Comparison of ENCODE assay signal across 8 mouse cellular contexts in genomic region chr8:90956390-90956789, GRCm38 (mm10).
DNase-seq lines count a peak whose midpoint lies in the region; ATAC-seq lines count a peak whose summit lies in the region.

No protein-coding gene starts in this region.

- ATAC-seq in heart, embryonic 13.5 days (ENCODE audit: extremely low read depth, insufficient number of reproducible peaks, low FRiP score, low TSS enrichment): no peak
- ATAC-seq in hindbrain, embryonic 12.5 days (ENCODE audit: low FRiP score): no peak
- no peak for ATAC-seq in midbrain, embryonic 12.5 days (ENCODE audit: low FRiP score, low read depth)

- H3K9ac ChIP-seq in heart, embryonic 13.5 days: peak overlapping the region; percentile 70
- H3K9ac ChIP-seq in hindbrain, embryonic 12.5 days: peak overlapping the region; percentile 58
- peak overlapping the region; percentile 41 for H3K9ac ChIP-seq in midbrain, embryonic 12.5 days (replicated peaks)

- peaks cover 27% of the 10 kb centered on the region for H3K4me1 ChIP-seq in heart, embryonic 13.5 days
- peaks cover 4% of the 10 kb centered on the region; the same call in 1 of the 2 replicates for H3K4me1 ChIP-seq in brown adipose tissue, adult 24 weeks (ENCODE audit: control insufficient read depth, insufficient read depth, insufficient read length, low read length)
- H3K4me1 ChIP-seq in hindbrain, embryonic 12.5 days: peaks cover 25% of the 10 kb centered on the region
- peaks cover 34% of the 10 kb centered on the region for H3K4me1 ChIP-seq in midbrain, embryonic 12.5 days

- DNase-seq in heart, postnatal 4 days: no peak
- DNase-seq in gastrocnemius, adult 8-10 months (ENCODE audit: low spot score in 2 of 2): no peak
- no peak for DNase-seq in cerebellum, adult 18-20 months
- DNase-seq in frontal cortex, postnatal 10 days (ENCODE audit: low spot score in 2 of 2): no peak

- H3K9me3 ChIP-seq in heart, embryonic 13.5 days: no peaks in the 10 kb centered on the region
- H3K9me3 ChIP-seq in hindbrain, embryonic 12.5 days (replicated peaks): no peaks in the 10 kb centered on the region
- no peaks in the 10 kb centered on the region for H3K9me3 ChIP-seq in midbrain, embryonic 12.5 days

- peak overlapping the region; percentile 40 for H3K4me3 ChIP-seq in heart, embryonic 13.5 days
- H3K4me3 ChIP-seq in brown adipose tissue, adult 24 weeks (ENCODE audit: insufficient read depth, low read depth, low read length): no peak overlapping the region
- H3K4me3 ChIP-seq in hindbrain, embryonic 12.5 days: peak overlapping the region; percentile 40
- peak overlapping the region; percentile 42 for H3K4me3 ChIP-seq in midbrain, embryonic 12.5 days

- peak overlapping the region; percentile 70 for H3K4me2 ChIP-seq in heart, embryonic 13.5 days
- peak overlapping the region; percentile 65 for H3K4me2 ChIP-seq in hindbrain, embryonic 12.5 days (replicated peaks)
- H3K4me2 ChIP-seq in midbrain, embryonic 12.5 days (replicated peaks): peak overlapping the region; percentile 59

- H3K27ac ChIP-seq in heart, embryonic 13.5 days (replicated peaks): no peak overlapping the region
- 0 out of 2 replicates have a peak overlapping the region, but pooled peaks have one; percentile 8 for H3K27ac ChIP-seq in brown adipose tissue, adult 24 weeks (replicated peaks; ENCODE audit: low read depth, low read length)
- peak overlapping the region; percentile 66 for H3K27ac ChIP-seq in hindbrain, embryonic 12.5 days
- H3K27ac ChIP-seq in midbrain, embryonic 12.5 days (replicated peaks): 0 out of 2 replicates have a peak overlapping the region, but pooled peaks have one; percentile 25

- H3K27me3 ChIP-seq in heart, embryonic 13.5 days (replicated peaks): no peaks in the 10 kb centered on the region
- H3K27me3 ChIP-seq in hindbrain, embryonic 12.5 days: no peaks in the 10 kb centered on the region
- no peaks in the 10 kb centered on the region for H3K27me3 ChIP-seq in midbrain, embryonic 12.5 days

- H3K36me3 ChIP-seq in heart, embryonic 13.5 days: peaks cover 14% of the 10 kb centered on the region; the same call in 1 of the 2 replicates
- no peaks in the 10 kb centered on the region for H3K36me3 ChIP-seq in hindbrain, embryonic 12.5 days
- H3K36me3 ChIP-seq in midbrain, embryonic 12.5 days: 0 out of 2 replicates have a peak, but pooled peaks cover 7% of the 10 kb centered on the region

- 82% methylated on average over 9 of the region's 9 CpGs for WGBS in heart, embryonic 13.5 days
- WGBS in hindbrain, embryonic 12.5 days: 44% methylated on average over 9 of the region's 9 CpGs
- 46% methylated on average over 9 of the region's 9 CpGs for WGBS in midbrain, embryonic 12.5 days
